Mouse (Mus musculus): ENCODE measurements around the gene Tbxa2r. TPM values are rescaled to one million over a fixed set of nuclear protein-coding genes. Genes with fewer than 3 reads are reported as not detected.
A peak's percentile ranks its signal among the peaks of the same experiment; 100 is the strongest.

Tbxa2r gene
- total and polyA plus RNA-seq, 2 experiments = 0.37 to 4.0 TPM

- DNase-seq (ENCODE audit: extremely low read depth, low read depth, low spot score) = no peak
- H3K4me1 ChIP-seq (ENCODE audit: control insufficient read depth, insufficient read depth, low read length) = peaks cover 12% of the 10 kb centered on the region; the same call in 1 of the 2 replicates
- no peak overlapping the region for H3K9ac ChIP-seq (ENCODE audit: low read depth, low read length)
- H3K36me3 ChIP-seq (ENCODE audit: control insufficient read depth, insufficient read depth, low read length) = no peaks in the 10 kb centered on the region; the same call in 1 of the 2 replicates
- WGBS = 44% methylated on average over 8 of the region's 8 CpGs
- peaks cover 8% of the 10 kb centered on the region for H3K27me3 ChIP-seq (ENCODE audit: control insufficient read depth, insufficient read depth, low read length)
- no peak overlapping the region for H3K4me3 ChIP-seq (ENCODE audit: insufficient read depth, low read depth, low read length)
- TF ChIP-seq POLR2A (IDR thresholded peaks at IDR 0.05; ENCODE audit: extremely low read depth, insufficient read depth, low read length) = no peak
- TF ChIP-seq CTCF (IDR thresholded peaks at IDR 0.05; ENCODE audit: low read depth, low read length) = no peak
- H3K79me2 ChIP-seq (ENCODE audit: control insufficient read depth, insufficient read depth, low read length) = no peaks in the 10 kb centered on the region
- no peak overlapping the region for H3K27ac ChIP-seq (replicated peaks; ENCODE audit: insufficient read depth, low read depth, low read length)
Measured at GRCm38 (mm10) chr10:81344421-81345161, 16.1 kb downstream of the Tbxa2r start.

- Histone ChIP-seq H3K79me2 (ENCODE audit: control insufficient read depth, insufficient read depth, low read length) (no peaks in the 10 kb centered on the region), H3K4me3 (ENCODE audit: insufficient read depth, low read depth, low read length) (no peak overlapping the region), H3K36me3 (ENCODE audit: control insufficient read depth, insufficient read depth, low read length) (no peaks in the 10 kb centered on the region; the same call in 1 of the 2 replicates), H3K4me1 (ENCODE audit: control insufficient read depth, insufficient read depth, low read length) (peaks cover 15% of the 10 kb centered on the region; the same call in 1 of the 2 replicates), H3K27ac (replicated peaks; ENCODE audit: insufficient read depth, low read depth, low read length) (no peak overlapping the region), H3K27me3 (ENCODE audit: control insufficient read depth, insufficient read depth, low read length) (peaks cover 8% of the 10 kb centered on the region), H3K9ac (ENCODE audit: low read depth, low read length) (no peak overlapping the region)
- no peak for TF ChIP-seq CTCF (IDR thresholded peaks at IDR 0.05; ENCODE audit: low read depth, low read length)
- no peak for TF ChIP-seq POLR2A (IDR thresholded peaks at IDR 0.05; ENCODE audit: extremely low read depth, insufficient read depth, low read length)
- 79% methylated on average over 4 of the region's 4 CpGs for WGBS
- DNase-seq (ENCODE audit: extremely low read depth, low read depth, low spot score) = no peak
Measured at GRCm38 (mm10) chr10:81345162-81345534, 16.6 kb downstream of the Tbxa2r start.

- peak overlapping the region; percentile 63 for H3K27ac ChIP-seq (replicated peaks; ENCODE audit: insufficient read depth, low read depth, low read length)
- 26% methylated on average over 55 of the region's 55 CpGs for WGBS
- peak; percentile 80 for DNase-seq (ENCODE audit: extremely low read depth, low read depth, low spot score)
- H3K9ac ChIP-seq (ENCODE audit: low read depth, low read length) = peak overlapping the region; percentile 56
- TF ChIP-seq CTCF (IDR thresholded peaks at IDR 0.05; ENCODE audit: low read depth, low read length) (peak; percentile 46), POLR2A (IDR thresholded peaks at IDR 0.05; ENCODE audit: extremely low read depth, insufficient read depth, low read length) (peak; percentile 53; the same call in 1 of the 2 replicates)
- peaks cover 8% of the 10 kb centered on the region for H3K27me3 ChIP-seq (ENCODE audit: control insufficient read depth, insufficient read depth, low read length)
- no peaks in the 10 kb centered on the region for H3K79me2 ChIP-seq (ENCODE audit: control insufficient read depth, insufficient read depth, low read length)
- peak overlapping the region; percentile 47; the same call in 1 of the 2 replicates for H3K4me3 ChIP-seq (ENCODE audit: insufficient read depth, low read depth, low read length)
- no peaks in the 10 kb centered on the region; the same call in 1 of the 2 replicates for H3K36me3 ChIP-seq (ENCODE audit: control insufficient read depth, insufficient read depth, low read length)
- peaks cover 17% of the 10 kb centered on the region; the same call in 1 of the 2 replicates for H3K4me1 ChIP-seq (ENCODE audit: control insufficient read depth, insufficient read depth, low read length)
Measured at GRCm38 (mm10) chr10:81346453-81347067, 18.0 kb downstream of the Tbxa2r start.

DNA sequence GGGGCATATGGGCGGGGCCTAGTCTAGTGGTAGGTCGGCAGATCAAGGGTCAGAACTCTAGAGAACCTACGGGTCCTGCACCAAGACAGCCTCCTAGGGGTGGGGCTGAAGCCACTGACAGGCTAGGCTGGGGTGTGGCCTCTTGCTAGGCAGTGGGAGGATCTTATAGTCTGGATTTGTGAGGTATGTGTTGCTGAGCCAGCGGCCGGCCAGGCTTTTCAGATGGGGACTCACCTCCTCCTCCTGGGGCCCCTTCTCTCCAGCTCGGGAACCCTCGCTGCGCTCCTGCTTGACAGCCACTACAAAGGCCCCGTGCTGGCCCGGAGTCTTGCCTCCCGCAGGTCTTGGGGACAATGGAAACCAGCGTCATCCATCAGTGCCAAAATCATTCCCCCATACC, 20.6 kb downstream of the Tbxa2r start:
- H3K9ac ChIP-seq (ENCODE audit: low read depth, low read length) = peak overlapping the region; percentile 93; the same call in 1 of the 2 replicates
- H3K27ac ChIP-seq (replicated peaks; ENCODE audit: insufficient read depth, low read depth, low read length) = no peak overlapping the region
- no peaks in the 10 kb centered on the region; the same call in 1 of the 2 replicates for H3K36me3 ChIP-seq (ENCODE audit: control insufficient read depth, insufficient read depth, low read length)
- WGBS = 41% methylated on average over 12 of the region's 12 CpGs
- no peaks in the 10 kb centered on the region for H3K27me3 ChIP-seq (ENCODE audit: control insufficient read depth, insufficient read depth, low read length)
- H3K79me2 ChIP-seq (ENCODE audit: control insufficient read depth, insufficient read depth, low read length) = no peaks in the 10 kb centered on the region
- no peak overlapping the region for H3K4me3 ChIP-seq (ENCODE audit: insufficient read depth, low read depth, low read length)
- H3K4me1 ChIP-seq (ENCODE audit: control insufficient read depth, insufficient read depth, low read length) = peaks cover 17% of the 10 kb centered on the region; the same call in 1 of the 2 replicates
- no peak for TF ChIP-seq POLR2A (IDR thresholded peaks at IDR 0.05; ENCODE audit: extremely low read depth, insufficient read depth, low read length)
- no peak for TF ChIP-seq CTCF (IDR thresholded peaks at IDR 0.05; ENCODE audit: low read depth, low read length)
- DNase-seq (ENCODE audit: extremely low read depth, low read depth, low spot score) = no peak

DNA sequence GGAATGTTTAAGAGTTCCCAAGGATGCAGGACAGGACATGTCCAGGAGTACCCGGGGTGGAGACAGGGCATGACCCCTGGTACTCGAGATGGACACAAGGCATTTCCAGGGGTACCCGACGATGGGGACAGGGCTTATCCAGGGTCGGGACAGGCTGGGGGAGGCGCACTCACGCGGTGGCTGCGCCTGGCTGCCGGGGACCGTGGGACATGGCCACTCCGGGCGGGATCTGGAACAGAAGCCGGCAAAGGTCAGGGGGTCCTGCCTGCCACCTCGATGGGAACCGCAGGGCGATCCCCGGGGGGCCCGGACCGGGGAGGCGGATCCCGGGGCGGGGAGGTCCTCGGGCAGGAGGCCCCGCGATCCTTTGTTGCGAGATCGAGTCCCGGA, 21.4 kb downstream of the Tbxa2r start:
- Histone ChIP-seq H3K79me2 (ENCODE audit: control insufficient read depth, insufficient read depth, low read length) (no peaks in the 10 kb centered on the region), H3K36me3 (ENCODE audit: control insufficient read depth, insufficient read depth, low read length) (no peaks in the 10 kb centered on the region; the same call in 1 of the 2 replicates), H3K9ac (ENCODE audit: low read depth, low read length) (peak overlapping the region; percentile 93), H3K27me3 (ENCODE audit: control insufficient read depth, insufficient read depth, low read length) (no peaks in the 10 kb centered on the region), H3K27ac (replicated peaks; ENCODE audit: insufficient read depth, low read depth, low read length) (peak overlapping the region; percentile 54), H3K4me1 (ENCODE audit: control insufficient read depth, insufficient read depth, low read length) (peaks cover 17% of the 10 kb centered on the region; the same call in 1 of the 2 replicates), H3K4me3 (ENCODE audit: insufficient read depth, low read depth, low read length) (peak overlapping the region; percentile 91)
- no peak for TF ChIP-seq POLR2A (IDR thresholded peaks at IDR 0.05; ENCODE audit: extremely low read depth, insufficient read depth, low read length)
- TF ChIP-seq CTCF (IDR thresholded peaks at IDR 0.05; ENCODE audit: low read depth, low read length) = no peak
- WGBS = 2% methylated on average over 29 of the region's 29 CpGs
- no peak for DNase-seq (ENCODE audit: extremely low read depth, low read depth, low spot score)
